Mouse (Mus musculus) lung, adult 10 weeks (tissue): ENCODE measurements around the gene Mettl3. TPM values are rescaled to one million over a fixed set of nuclear protein-coding genes. Genes with fewer than 3 reads are reported as not detected.

Experiments used
- polyA plus RNA-seq: library from polyadenylated mRNA; stranded (reverse); fragments of 350-450 nt; fragmentation: Illumina TruSeq; extraction: RNeasy Lipid Tissue Mini Kit (QIAGEN cat#74804); gene quantifications from one replicate; pipeline ENCODE4 v1.2.3, GENCODE M21; 2014; ENCODE audit warnings: low read depth, low replicate concordance; ENCODE audit not compliant: insufficient read depth

The Mettl3 gene
- polyA plus RNA-seq: 24.5 TPM

GRCm38 (mm10) chr14:52304644-52305271 is at the start of gene Mettl3:
Gene Mettl3 (minus strand): TSS chr14:52305128.

GRCm38 (mm10) chr14:52327910-52328812 is 23.2 kb upstream of the Mettl3 start, which contains the start of gene Sall2:
Gene Sall2 (minus strand): TSS chr14:52328762.

DNA sequence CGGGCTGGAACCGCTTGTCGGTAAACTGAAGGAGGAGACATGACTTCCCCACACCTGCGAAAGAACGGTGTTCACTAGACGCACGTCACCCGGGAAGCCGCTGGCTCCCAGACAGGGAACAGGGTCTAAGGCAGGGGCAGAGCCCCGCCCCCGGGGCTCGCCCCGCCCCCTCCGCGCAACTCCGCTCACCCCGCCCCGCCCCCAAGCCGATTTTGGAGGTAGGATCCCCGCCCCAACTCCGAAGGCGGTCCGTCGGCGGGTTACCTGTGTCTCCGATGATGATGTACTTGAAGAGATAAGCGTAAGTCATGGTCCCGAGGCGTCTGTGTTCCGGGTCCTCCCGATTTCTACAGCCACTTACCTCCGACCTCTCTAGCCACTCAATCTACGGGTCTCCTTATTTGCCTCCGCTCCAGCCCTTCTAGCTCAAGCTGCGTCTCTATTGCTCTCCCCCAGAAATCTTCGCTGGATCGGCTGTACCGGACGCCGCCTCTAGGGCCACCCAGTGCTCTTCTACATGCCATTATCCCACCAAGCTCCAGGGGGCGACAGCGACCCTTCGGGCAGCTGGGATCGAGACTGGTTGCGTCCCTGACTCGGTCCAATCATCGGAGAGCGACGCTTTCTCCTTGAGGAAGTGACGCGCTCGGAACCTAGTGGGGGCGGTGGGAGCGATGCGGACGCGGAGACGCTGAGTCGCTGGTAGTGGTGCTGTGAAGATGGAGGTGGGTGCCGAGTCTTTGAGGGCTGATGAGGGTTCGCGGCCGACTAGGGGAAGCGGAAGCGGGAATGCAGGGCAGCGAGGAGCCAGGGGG is 25.8 kb downstream of the Mettl3 start, which contains the start of the genes Tox4 and Rab2b:
Gene Tox4 (plus strand): TSS at position 215 of the 815 bp plus-strand sequence.
Gene Rab2b (minus strand): TSS at position 614 of the 815 bp plus-strand sequence.

GRCm38 (mm10) chr14:52257484-52258213 is 47.3 kb downstream of the Mettl3 start, which contains the start of gene Chd8:
Gene Chd8 (minus strand): TSS chr14:52257780.

Other genes with a start within 250 kb of the Mettl3 start
- gene Hnrnpc, start 201.1 kb downstream of the Mettl3 start, polyA plus RNA-seq: 154 TPM
- gene Rpgrip1, start 194.4 kb downstream of the Mettl3 start, polyA plus RNA-seq: 2.1 TPM
- gene Supt16, start 107.7 kb downstream of the Mettl3 start, polyA plus RNA-seq: 16.2 TPM
- 20.9 TPM for gene Chd8, start 47.3 kb downstream of the Mettl3 start, polyA plus RNA-seq
- 14.8 TPM for gene Tox4, start 26.0 kb downstream of the Mettl3 start, polyA plus RNA-seq
- gene Rab2b, start 25.6 kb downstream of the Mettl3 start, polyA plus RNA-seq: 7.0 TPM
- 3.0 TPM for gene Sall2, start 23.6 kb upstream of the Mettl3 start, polyA plus RNA-seq
- gene Olfr1513, start 51.3 kb upstream of the Mettl3 start, polyA plus RNA-seq: not detected
- gene Olfr1512, start 74.0 kb upstream of the Mettl3 start, polyA plus RNA-seq: not detected
- gene Olfr1511, start 92.3 kb upstream of the Mettl3 start, polyA plus RNA-seq: not detected
- not detected for gene Olfr1510, start 109.2 kb upstream of the Mettl3 start, polyA plus RNA-seq
- gene Olfr1509, start 137.9 kb upstream of the Mettl3 start, polyA plus RNA-seq: not detected
- not detected for gene Olfr1508, start 162.4 kb upstream of the Mettl3 start, polyA plus RNA-seq
- not detected for gene Olfr1507, start 190.6 kb upstream of the Mettl3 start, polyA plus RNA-seq